ENCODE assay signal across 9 mouse cellular contexts in the genomic region with DNA sequence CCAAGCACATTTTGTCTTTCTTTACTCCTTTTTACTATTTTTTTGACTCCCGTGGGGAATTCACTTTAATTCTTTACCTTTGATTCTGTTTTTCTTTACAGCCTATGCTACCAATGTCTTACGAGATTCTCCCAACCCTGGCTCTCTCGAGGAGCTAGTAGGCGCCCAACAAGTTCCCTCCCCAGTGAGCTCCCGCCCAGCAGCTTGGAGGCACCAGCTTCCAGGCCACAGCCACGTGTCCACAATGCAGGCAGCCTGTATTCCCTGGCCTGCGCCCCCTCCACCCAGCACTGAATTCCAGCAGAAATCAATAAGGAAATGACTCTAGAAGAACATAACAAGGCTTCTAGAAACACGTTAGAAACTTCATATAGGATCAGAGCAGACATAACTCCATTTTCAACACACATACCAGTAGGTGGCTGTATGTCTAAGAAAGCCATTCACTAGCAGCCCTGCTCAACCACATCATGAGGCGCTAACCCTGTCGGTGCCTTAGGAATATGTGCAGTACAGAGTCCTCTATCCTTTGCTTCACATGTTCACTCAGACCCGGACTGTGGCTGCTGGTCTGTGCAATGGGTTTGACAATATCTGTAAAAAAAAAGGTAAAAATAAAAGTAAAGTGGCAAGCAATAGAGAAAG. TPM values are rescaled to one million over a fixed set of nuclear protein-coding genes. Genes with fewer than 3 reads are reported as not detected.
DNase-seq lines count a peak whose midpoint lies in the region; ATAC-seq and TF ChIP-seq lines count a peak whose summit lies in the region.
"Had no signal": no experiment of that assay in that cellular context is flagged by ENCODE, and none has a peak within 500 bp of the region (broad histone marks: within the 10 kb centered on the region; RNA-seq: fewer than 3 reads in every experiment).

No protein-coding gene starts in this region.

- no peaks in the 10 kb centered on the region for H3K27me3 ChIP-seq in forebrain, postnatal 0 days (ENCODE audit: insufficient read depth, low read length)
- no peaks in the 10 kb centered on the region for H3K27me3 ChIP-seq in liver, embryonic 16.5 days (ENCODE audit: control insufficient read depth, insufficient read depth, low read depth, low read length)
- no peaks in the 10 kb centered on the region for H3K27me3 ChIP-seq in neural tube, embryonic 13.5 days

- peak; percentile 49 for DNase-seq in kidney, adult 11 months
- DNase-seq in kidney, adult 18-20 months, result no peak
- DNase-seq in adrenal gland, postnatal 14 days, result peak; percentile 50
- peak; percentile 17 for DNase-seq in forebrain, postnatal 0 days
- peak; percentile 20 for DNase-seq in induced T-regulatory cell, adult 2 months (ENCODE audit: low read depth)
- DNase-seq in natural killer cell, adult 2 months (ENCODE audit: low spot score in 2 of 2), result no peak

- ATAC-seq in forebrain, postnatal 0 days, result no peak
- no peak for ATAC-seq in liver, embryonic 16.5 days (ENCODE audit: low read depth)
- ATAC-seq in neural tube, embryonic 13.5 days (ENCODE audit: low read depth), result no peak

- TF ChIP-seq CTCF in forebrain, postnatal 0 days (IDR thresholded peaks at IDR 0.05; ENCODE audit: low read depth), result peak; percentile 55

- H3K36me3 ChIP-seq in forebrain, postnatal 0 days (ENCODE audit: insufficient read depth), result no peaks in the 10 kb centered on the region; the same call in 1 of the 2 replicates
- no peaks in the 10 kb centered on the region for H3K36me3 ChIP-seq in liver, embryonic 16.5 days (ENCODE audit: control insufficient read depth, insufficient read depth)
- no peaks in the 10 kb centered on the region for H3K36me3 ChIP-seq in neural tube, embryonic 13.5 days

- H3K27ac ChIP-seq in forebrain, postnatal 0 days (ENCODE audit: low read depth, low read length), result no peak overlapping the region
- peak overlapping the region; percentile 37 for H3K27ac ChIP-seq in liver, embryonic 16.5 days (ENCODE audit: low read length)
- no peak overlapping the region for H3K27ac ChIP-seq in neural tube, embryonic 13.5 days (replicated peaks)
- H3K27ac ChIP-seq: macrophage had no signal

- WGBS in forebrain, postnatal 0 days, result 42% methylated on average over 11 of the region's 11 CpGs
- WGBS in liver, embryonic 16.5 days (ENCODE audit: insufficient replicate concordance), result 28% methylated on average over 11 of the region's 11 CpGs
- WGBS in neural tube, embryonic 13.5 days, result 40% methylated on average over 11 of the region's 11 CpGs

- no peak overlapping the region for H3K9ac ChIP-seq in forebrain, postnatal 0 days
- H3K9ac ChIP-seq in liver, embryonic 16.5 days (ENCODE audit: low read depth, low read length), result no peak overlapping the region; the same call in 1 of the 2 replicates
- peak overlapping the region; percentile 98; the same call in 1 of the 2 replicates for H3K9ac ChIP-seq in neural tube, embryonic 13.5 days

- H3K4me2 ChIP-seq in forebrain, postnatal 0 days (ENCODE audit: low read depth), result peak overlapping the region; percentile 82
- H3K4me2 ChIP-seq in liver, embryonic 16.5 days (ENCODE audit: low read depth, low read length), result peak overlapping the region; percentile 78
- H3K4me2 ChIP-seq in neural tube, embryonic 13.5 days, result peak overlapping the region; percentile 90

- H3K9me3 ChIP-seq in forebrain, postnatal 0 days (ENCODE audit: low read length), result no peaks in the 10 kb centered on the region
- no peaks in the 10 kb centered on the region for H3K9me3 ChIP-seq in liver, embryonic 16.5 days (replicated peaks; ENCODE audit: control insufficient read depth, low read length)
- H3K9me3 ChIP-seq in neural tube, embryonic 13.5 days, result no peaks in the 10 kb centered on the region

- H3K4me3 ChIP-seq in forebrain, postnatal 0 days (ENCODE audit: low read depth, low read length), result peak overlapping the region; percentile 95; the same call in 1 of the 2 replicates
- peak overlapping the region; percentile 91 for H3K4me3 ChIP-seq in liver, embryonic 16.5 days (ENCODE audit: low read depth, low read length)
- peak overlapping the region; percentile 99; the same call in 1 of the 2 replicates for H3K4me3 ChIP-seq in neural tube, embryonic 13.5 days

- peaks cover 26% of the 10 kb centered on the region for H3K4me1 ChIP-seq in forebrain, postnatal 0 days (ENCODE audit: insufficient read depth)
- peaks cover 24% of the 10 kb centered on the region for H3K4me1 ChIP-seq in liver, embryonic 16.5 days (ENCODE audit: control insufficient read depth, low read depth, low read length)
- peaks cover 38% of the 10 kb centered on the region for H3K4me1 ChIP-seq in neural tube, embryonic 13.5 days (replicated peaks)

RNA-seq across cellular contexts. Expression of a gene that starts 1.0 kb away (rescaled TPM):
- 121 and 129 TPM in 2 replicates for total RNA-seq in adrenal gland, postnatal 14 days (2021)
- 31.5 and 39.5 TPM in 2 replicates for total RNA-seq in forebrain, postnatal 0 days (2014; rRNA removed)
- polyA plus RNA-seq in forebrain, postnatal 0 days (2015; fragmentation: Nextera tagmentation; extraction: Ambion mirVana), result 21.5 and 36.9 TPM in 2 replicates
- polyA plus RNA-seq in liver, embryonic 16.5 days (2015; fragmentation: Nextera tagmentation; extraction: Ambion mirVana), result 23.6 and 26.7 TPM in 2 replicates
- polyA plus RNA-seq in neural tube, embryonic 13.5 days (2015; fragmentation: Nextera tagmentation; extraction: Ambion mirVana), result 52.0 and 53.5 TPM in 2 replicates

Comparison
In these comparisons a context has a peak if more than half of its experiments do, and no peak if none do; other contexts are left out.
1. DNase-seq: peak in kidney, adult 11 months (single experiment), adrenal gland, postnatal 14 days (single experiment), forebrain, postnatal 0 days (single experiment) and induced T-regulatory cell, adult 2 months (single experiment); none in kidney, adult 18-20 months (single experiment) and natural killer cell, adult 2 months (0 of 2).
2. Peak in every context shown above with its lines, with median percentiles within 50 percentile points of each other: H3K4me2 ChIP-seq and H3K4me3 ChIP-seq.